Mouse (Mus musculus) CH12.LX (cell line): ENCODE measurements at regions not wholly inside any gene's neighbourhood (a gene's known extent, or its start where the extent isn't known, plus 50 kb on each side); places are given as distances from the start of the nearest gene placed in this dataset.

Experiments used
- DNase-seq: peaks from one replicate; pipeline ENCODE4 v3.0.0-alpha.2; 2013; ENCODE audit errors: extremely low read depth
- H3K27ac ChIP-seq: 2 replicates; pipeline ENCODE4 v1.5.1; 2012; ENCODE audit warnings: low read depth, mild to moderate bottlenecking, control low read depth, moderate library complexity; ENCODE audit not compliant: insufficient read depth
- H3K27me3 ChIP-seq: replicated peaks from 2 replicates; pipeline ENCODE3; 2012; ENCODE audit warnings: inconsistent platforms
- H3K36me3 ChIP-seq, 2 experiments: replicated peaks in 1 of 2; 2 replicates each; pipeline versions ENCODE3 to v1.6.1; 2012; ENCODE audit warnings: inconsistent platforms in 1 of 2, low read length in 1 of 2, mild to moderate bottlenecking in 1 of 2, mixed read lengths in 1 of 2, moderate library complexity in 1 of 2; ENCODE audit not compliant: control insufficient read depth in 1 of 2, insufficient read depth in 1 of 2
- H3K4me1 ChIP-seq, 2 experiments: 2 replicates each; pipeline ENCODE4 v1.6.1; 2012; ENCODE audit warnings: inconsistent platforms in 1 of 2, moderate library complexity in 1 of 2; ENCODE audit not compliant: insufficient read depth in 2 of 2, control insufficient read depth in 1 of 2
- H3K4me2 ChIP-seq: 2 replicates; pipeline ENCODE4 v1.6.1; 2012; ENCODE audit warnings: low read depth, mild to moderate bottlenecking, control low read depth; ENCODE audit not compliant: poor library complexity, insufficient read depth, severe bottlenecking
- H3K4me3 ChIP-seq, 3 experiments: fragments of 150-350 bp in 1 of 3; sonication (generic) in 1 of 3; replicated peaks in 1 of 3; 2 replicates each; pipeline versions ENCODE3 to v1.5.1; 2011 to 2012; ENCODE audit warnings: low read depth in 2 of 3, low read length in 2 of 3, mild to moderate bottlenecking in 2 of 3, moderate library complexity in 2 of 3, control low read depth in 1 of 3, improper control_type of control experiment in 1 of 3, inconsistent platforms in 1 of 3, mixed read lengths in 1 of 3; ENCODE audit not compliant: poor library complexity in 1 of 3
- H3K79me2 ChIP-seq: replicated peaks from 2 replicates; pipeline ENCODE4 v1.6.1; 2012; ENCODE audit warnings: mild to moderate bottlenecking, moderate library complexity; ENCODE audit not compliant: control insufficient read depth, poor library complexity, insufficient read depth, severe bottlenecking; ENCODE audit errors: extremely low read depth
- H3K9ac ChIP-seq: 2 replicates; pipeline ENCODE4 v1.6.1; 2012; ENCODE audit warnings: low read depth, mild to moderate bottlenecking, control low read depth, moderate library complexity; ENCODE audit not compliant: insufficient read depth
- H3K9me3 ChIP-seq: replicated peaks from 2 replicates; pipeline ENCODE3; 2012; ENCODE audit warnings: low read length, inconsistent platforms, mixed read lengths
- BHLHE40 ChIP-seq: IDR thresholded peaks from 2 replicates; pipeline ENCODE4 v1.6.1; 2011; ENCODE audit warnings: mild to moderate bottlenecking, low read depth, low read length, improper control_type of control experiment
- CHD1 ChIP-seq: IDR thresholded peaks from 2 replicates; pipeline ENCODE4 v1.6.1; 2012; ENCODE audit warnings: low read depth, low read length, improper control_type of control experiment, inconsistent platforms
- CHD2 ChIP-seq: IDR thresholded peaks from 2 replicates; pipeline ENCODE4 v1.6.1; 2011; ENCODE audit warnings: low read length, improper control_type of control experiment
- E2F4 ChIP-seq: IDR thresholded peaks from 2 replicates; pipeline ENCODE4 v1.6.1; 2011; ENCODE audit warnings: low read depth, low read length, improper control_type of control experiment; ENCODE audit not compliant: insufficient replicate concordance
- EP300 ChIP-seq: IDR thresholded peaks from 2 replicates; pipeline ENCODE4 v1.6.1; 2011; ENCODE audit warnings: low read length, improper control_type of control experiment
- ETS1 ChIP-seq: conservative IDR thresholded peaks from 2 replicates; pipeline ENCODE4 v1.6.1; 2012; ENCODE audit warnings: low read depth, mild to moderate bottlenecking, inconsistent platforms, low read length, improper control_type of control experiment, moderate library complexity
- JUN ChIP-seq: IDR thresholded peaks from 2 replicates; pipeline ENCODE4 v1.6.1; 2011; ENCODE audit warnings: low read depth, mild to moderate bottlenecking, low read length, improper control_type of control experiment, moderate library complexity; ENCODE audit not compliant: insufficient read depth
- MEF2A ChIP-seq: IDR thresholded peaks from 2 replicates; pipeline ENCODE4 v1.6.1; 2014; ENCODE audit warnings: low read depth, mild to moderate bottlenecking, inconsistent platforms, low read length, improper control_type of control experiment, borderline replicate concordance
- MXI1 ChIP-seq: IDR thresholded peaks from 2 replicates; pipeline ENCODE4 v1.6.1; 2011; ENCODE audit warnings: mild to moderate bottlenecking, low read depth, low read length, improper control_type of control experiment
- NELFE ChIP-seq: IDR thresholded peaks from 2 replicates; pipeline ENCODE4 v1.6.1; 2011; ENCODE audit warnings: low read depth, low read length, improper control_type of control experiment
- PAX5 ChIP-seq: IDR thresholded peaks from 2 replicates; pipeline ENCODE4 v1.6.1; 2012; ENCODE audit warnings: low read length, inconsistent platforms, mixed read lengths
- SMC3 ChIP-seq: IDR thresholded peaks from 2 replicates; pipeline ENCODE4 v1.6.1; 2011; ENCODE audit warnings: low read depth, low read length, improper control_type of control experiment
- TBP ChIP-seq: conservative IDR thresholded peaks from 2 replicates; pipeline ENCODE4 v1.6.1; 2011; ENCODE audit warnings: low read depth, low read length, improper control_type of control experiment
- UBTF ChIP-seq: IDR thresholded peaks from 2 replicates; pipeline ENCODE4 v1.6.1; 2012; ENCODE audit warnings: low read depth, mild to moderate bottlenecking, inconsistent platforms, low read length, improper control_type of control experiment, moderate library complexity
- USF1 ChIP-seq: IDR thresholded peaks from 2 replicates; pipeline ENCODE4 v1.6.1; 2014; ENCODE audit warnings: low read depth, mild to moderate bottlenecking, inconsistent platforms, low read length, improper control_type of control experiment
- ZC3H11A ChIP-seq: IDR thresholded peaks from 2 replicates; pipeline ENCODE4 v1.6.1; 2012; ENCODE audit warnings: low read depth, mild to moderate bottlenecking, inconsistent platforms, low read length, improper control_type of control experiment
- ZMIZ1 ChIP-seq: IDR thresholded peaks from 2 replicates; pipeline ENCODE4 v1.6.1; 2012; ENCODE audit warnings: low read depth, mild to moderate bottlenecking, inconsistent platforms, low read length, improper control_type of control experiment
- ZNF384 ChIP-seq: IDR thresholded peaks from 2 replicates; pipeline ENCODE4 v1.6.1; 2012; ENCODE audit warnings: low read depth, low read length, improper control_type of control experiment, inconsistent platforms
- dilution Hi-C: fragments of 300-500 bp; cut with MboI; formaldehyde crosslinking; loops from 2 replicates; pipeline ENCODE4 v1.14.3; 2020; ENCODE audit warnings: low sequenced_read_pairs; ENCODE audit not compliant: extremely low pct_unique_long_range_greater_than_20kb, extremely low pct_ligation_motif_present
- in situ Hi-C: fragments of 300-500 bp; cut with MboI; formaldehyde crosslinking; loops from 3 replicates; pipeline ENCODE4 v1.14.3; 2019; ENCODE audit warnings: low sequenced_read_pairs, low pct_ligation_motif_present, low pct_unique_long_range_greater_than_20kb, mixed read lengths

- TF ChIP-seq UBTF (0 out of 2 replicates have a peak, but pooled peaks have one; percentile 46), ETS1 (no peak), USF1 (no peak), PAX5 (no peak), JUN (no peak), CHD1 (no peak), TBP (no peak), NELFE (peak; percentile 54; the same call in 1 of the 2 replicates), EP300 (no peak), ZMIZ1 (peak; percentile 35; the same call in 1 of the 2 replicates), MEF2A (peak; percentile 17; the same call in 1 of the 2 replicates), ZNF384 (no peak), E2F4 (no peak), ZC3H11A (no peak)
- TF ChIP-seq, all 38 proteins: peak for 16
Measured at GRCm38 (mm10) chr14:24778748-24779630, 292.1 kb downstream of the Rps24 start (continued).

GRCm38 (mm10) chr14:24781674-24782073, 294.7 kb downstream of the Rps24 start:
- Histone ChIP-seq H3K4me3 (no peak overlapping the region), H3K9ac (no peak overlapping the region), H3K27ac (no peak overlapping the region), H3K4me2 (no peak overlapping the region), H3K79me2 (no peaks in the 10 kb centered on the region), H3K36me3 (no peaks in the 10 kb centered on the region), H3K9me3 (no peaks in the 10 kb centered on the region), H3K4me1 (peaks cover 11 to 52% of the 10 kb centered on the region in 2 experiments), H3K27me3 (no peaks in the 10 kb centered on the region)
- no peak for TF ChIP-seq UBTF
- TF ChIP-seq CHD2, result peak; percentile 96
- TF ChIP-seq BHLHE40, result no peak
- no peak for TF ChIP-seq SMC3
- TF ChIP-seq TBP, result peak; percentile 82
- dilution Hi-C loops (no loop called here), in situ Hi-C loops (no loop called here)
- peak; percentile 61 for DNase-seq

- Histone ChIP-seq H3K4me1 (peaks cover 9 to 41% of the 10 kb centered on the region in 2 experiments; a peak in 3 of 4 replicates), H3K27me3 (no peaks in the 10 kb centered on the region), H3K36me3 (no peaks in the 10 kb centered on the region)
- in situ Hi-C loops, result no loop called here
- TF ChIP-seq ETS1 (no peak), MXI1 (no peak)
- TF ChIP-seq, all 38 proteins: peak for 0
- H3K27ac ChIP-seq, result no peak overlapping the region
- H3K4me3 ChIP-seq, result no peak overlapping the region
- no peaks in the 10 kb centered on the region for H3K9me3 ChIP-seq
- dilution Hi-C loops, result no loop called here
- H3K9ac ChIP-seq, result no peak overlapping the region
- no peak overlapping the region for H3K4me2 ChIP-seq
- H3K79me2 ChIP-seq, result no peaks in the 10 kb centered on the region
- DNase-seq, result no peak
Measured at GRCm38 (mm10) chr14:24783889-24784288, 297.0 kb downstream of the Rps24 start.
